Mouse (Mus musculus): ENCODE measurements around the gene Smad3. TPM values are rescaled to one million over a fixed set of nuclear protein-coding genes. Genes with fewer than 3 reads are reported as not detected.
A peak's percentile ranks its signal among the peaks of the same experiment; 100 is the strongest.

Gene Smad3
- polyA plus RNA-seq, 1 experiment: 25.5 TPM

DNA sequence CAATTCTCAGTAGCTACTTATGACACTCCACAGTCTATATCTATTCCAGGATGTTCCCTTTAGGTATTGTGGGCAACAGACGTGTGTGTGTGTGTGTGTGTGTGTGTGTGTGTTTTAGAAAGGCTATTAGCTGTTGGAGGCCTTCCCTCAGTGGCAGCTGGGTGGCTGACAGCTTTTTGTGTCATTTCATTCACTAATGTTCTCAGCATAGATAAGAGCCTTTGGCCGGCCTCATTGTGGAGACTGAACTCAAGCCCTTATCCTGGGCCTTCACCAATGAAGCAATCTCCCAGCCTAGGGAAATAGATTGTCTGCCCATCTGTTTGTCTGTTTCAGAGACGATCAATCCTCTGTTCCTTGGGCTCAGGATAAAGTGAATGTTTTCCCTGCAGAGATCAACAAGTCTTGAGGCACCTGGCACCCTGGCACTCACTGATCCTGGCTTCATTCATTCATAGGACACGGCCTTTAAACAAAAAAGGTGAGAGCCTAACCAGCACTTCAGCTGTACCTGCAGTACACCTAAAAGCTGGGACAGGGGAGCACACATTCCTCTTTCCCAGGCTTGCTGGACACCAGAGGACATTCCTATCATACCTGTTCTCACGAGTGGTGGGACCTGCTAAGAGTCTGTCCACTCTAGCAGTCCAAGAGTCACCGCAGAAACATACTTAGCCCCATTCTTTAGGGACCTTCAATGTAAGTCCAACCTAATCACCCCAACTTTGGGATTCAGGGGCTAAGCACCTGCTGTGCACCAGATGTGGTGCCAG, 52.6 kb downstream of the Smad3 start:
- H3K27me3 ChIP-seq (ENCODE audit: control insufficient read depth, insufficient read depth, insufficient read length): no peaks in the 10 kb centered on the region
- peaks cover 3% of the 10 kb centered on the region for H3K36me3 ChIP-seq (ENCODE audit: control insufficient read depth, insufficient read depth)

DNA sequence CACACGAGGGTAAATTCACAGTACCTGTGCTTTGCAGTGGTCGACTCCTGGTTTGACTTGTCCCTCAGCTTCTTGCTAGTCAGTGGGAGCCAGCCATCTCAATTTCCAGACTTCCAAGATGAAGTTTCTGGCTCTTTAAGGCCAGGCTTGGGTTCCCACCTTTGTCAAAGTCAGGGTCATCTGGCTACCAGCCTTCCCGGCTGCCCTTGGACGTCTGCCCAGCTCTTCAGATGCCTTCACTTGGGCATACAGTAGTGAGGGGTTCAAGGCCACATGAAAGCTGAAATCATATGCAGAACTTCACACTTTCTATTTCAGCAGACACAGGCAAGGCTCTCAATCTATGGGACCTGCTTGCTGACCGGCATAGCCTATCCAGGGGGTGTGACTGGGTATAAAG, 53.7 kb downstream of the Smad3 start:
- peaks cover 15% of the 10 kb centered on the region for H3K79me2 ChIP-seq (ENCODE audit: control insufficient read depth, insufficient read depth)
- no peaks in the 10 kb centered on the region for H3K27me3 ChIP-seq (ENCODE audit: control insufficient read depth, insufficient read depth, insufficient read length)
- H3K4me3 ChIP-seq: no peak overlapping the region
- peak overlapping the region; percentile 26 for H3K4me2 ChIP-seq (ENCODE audit: low read depth)
- TF ChIP-seq USF1 (IDR thresholded peaks at IDR 0.05; ENCODE audit: low read depth) (no peak), REST (IDR thresholded peaks at IDR 0.05; ENCODE audit: insufficient read depth, insufficient read length) (no peak), TCF3 (IDR thresholded peaks at IDR 0.05; ENCODE audit: insufficient read length, low read depth) (no peak), TCF12 (IDR thresholded peaks at IDR 0.05; ENCODE audit: insufficient read depth, poor library complexity, severe bottlenecking) (no peak), POLR2AphosphoS2 (IDR thresholded peaks at IDR 0.05; ENCODE audit: insufficient read length, low read depth) (no peak), MYOD1 (IDR thresholded peaks at IDR 0.05; ENCODE audit: control insufficient read depth in 1 of 3, insufficient read length in 2 of 3, low read depth in 2 of 3) (no peak), MAX (IDR thresholded peaks at IDR 0.05; ENCODE audit: low read depth) (no peak), SRF (IDR thresholded peaks at IDR 0.05; ENCODE audit: control insufficient read depth, insufficient read length, low read depth) (no peak)
- H3ac ChIP-seq (ENCODE audit: control insufficient read depth, insufficient read length): no peak overlapping the region
- no peaks in the 10 kb centered on the region for H3K36me3 ChIP-seq (ENCODE audit: control insufficient read depth, insufficient read depth)

More for the DNA sequence above, 52.6 kb downstream of the Smad3 start:
- H3ac ChIP-seq (ENCODE audit: control insufficient read depth, insufficient read length): no peak overlapping the region
- TF ChIP-seq MYOG (IDR thresholded peaks at IDR 0.05; ENCODE audit: control insufficient read depth in 1 of 3, insufficient read depth in 1 of 3, insufficient read length in 2 of 3, low read depth in 2 of 3) (peak in 1 of 3 experiments; percentile 19), POLR2AphosphoS2 (IDR thresholded peaks at IDR 0.05; ENCODE audit: insufficient read length, low read depth) (no peak), MAX (IDR thresholded peaks at IDR 0.05; ENCODE audit: low read depth) (no peak)
- peak overlapping the region; percentile 46 for H3K4me2 ChIP-seq (ENCODE audit: low read depth)
- H3K4me3 ChIP-seq: no peak overlapping the region
- peaks cover 10% of the 10 kb centered on the region for H3K79me2 ChIP-seq (ENCODE audit: control insufficient read depth, insufficient read depth)

DNA sequence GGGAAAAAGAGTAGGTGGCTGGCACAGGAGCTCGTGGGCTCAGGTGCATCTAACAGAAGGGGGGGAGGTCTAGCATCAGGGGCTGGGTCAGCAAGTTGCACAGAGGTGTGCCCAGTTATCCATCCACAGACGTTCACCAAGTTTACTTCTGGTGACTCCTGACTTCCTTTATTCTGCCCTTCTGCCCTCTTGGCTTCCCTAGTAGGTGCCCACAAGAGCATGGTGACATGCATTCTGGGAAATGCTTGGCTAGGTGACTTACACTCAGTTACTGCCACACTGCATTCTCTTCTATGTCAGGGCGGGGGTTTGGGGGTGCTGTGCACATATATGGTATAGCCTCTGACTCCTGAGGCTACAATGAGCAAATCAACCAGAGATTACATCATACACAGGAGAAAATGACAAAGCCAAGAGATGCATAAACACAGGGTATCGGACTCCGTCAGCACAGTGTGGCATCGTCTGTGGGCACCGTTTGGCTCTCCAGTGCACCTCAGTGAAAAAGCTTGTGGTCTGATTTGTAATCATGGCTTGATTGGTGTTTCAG, 54.5 kb downstream of the Smad3 start:
- Histone ChIP-seq H3ac (ENCODE audit: control insufficient read depth, insufficient read length) (no peak overlapping the region), H3K27me3 (ENCODE audit: control insufficient read depth, insufficient read depth, insufficient read length) (no peaks in the 10 kb centered on the region), H3K4me2 (ENCODE audit: low read depth) (peak overlapping the region; percentile 72), H3K36me3 (ENCODE audit: control insufficient read depth, insufficient read depth) (no peaks in the 10 kb centered on the region), H3K79me2 (ENCODE audit: control insufficient read depth, insufficient read depth) (peaks cover 13% of the 10 kb centered on the region), H3K4me3 (no peak overlapping the region)
- TF ChIP-seq POLR2A (IDR thresholded peaks at IDR 0.05; ENCODE audit: insufficient read length, low read depth): no peak
- no peak for TF ChIP-seq USF1 (IDR thresholded peaks at IDR 0.05; ENCODE audit: low read depth)
- TF ChIP-seq MYOG (IDR thresholded peaks at IDR 0.05; ENCODE audit: control insufficient read depth in 1 of 3, insufficient read depth in 1 of 3, insufficient read length in 2 of 3, low read depth in 2 of 3): no peak
- TF ChIP-seq SRF (IDR thresholded peaks at IDR 0.05; ENCODE audit: control insufficient read depth, insufficient read length, low read depth): peak; percentile 57
- TF ChIP-seq TCF12 (IDR thresholded peaks at IDR 0.05; ENCODE audit: insufficient read depth, poor library complexity, severe bottlenecking): no peak
- no peak for TF ChIP-seq E2F4 (IDR thresholded peaks at IDR 0.05; ENCODE audit: insufficient read depth)
- TF ChIP-seq TCF3 (IDR thresholded peaks at IDR 0.05; ENCODE audit: insufficient read length, low read depth): no peak
- TF ChIP-seq MYOD1 (IDR thresholded peaks at IDR 0.05; ENCODE audit: control insufficient read depth in 1 of 3, insufficient read length in 2 of 3, low read depth in 2 of 3): no peak
- no peak for TF ChIP-seq POLR2AphosphoS2 (IDR thresholded peaks at IDR 0.05; ENCODE audit: insufficient read length, low read depth)
- TF ChIP-seq REST (IDR thresholded peaks at IDR 0.05; ENCODE audit: insufficient read depth, insufficient read length): no peak
- peak; percentile 62; the same call in 1 of the 2 replicates for TF ChIP-seq CEBPB (IDR thresholded peaks at IDR 0.05; ENCODE audit: insufficient read depth, poor library complexity, severe bottlenecking)
- no peak for TF ChIP-seq MAX (IDR thresholded peaks at IDR 0.05; ENCODE audit: low read depth)

- Histone ChIP-seq H3ac (ENCODE audit: control insufficient read depth, insufficient read length) (no peak overlapping the region), H3K36me3 (ENCODE audit: control insufficient read depth, insufficient read depth) (no peaks in the 10 kb centered on the region), H3K27me3 (ENCODE audit: control insufficient read depth, insufficient read depth, insufficient read length) (no peaks in the 10 kb centered on the region), H3K79me2 (ENCODE audit: control insufficient read depth, insufficient read depth) (peaks cover 10% of the 10 kb centered on the region), H3K4me3 (no peak overlapping the region), H3K4me2 (ENCODE audit: low read depth) (peak overlapping the region; percentile 80)
- TF ChIP-seq TCF12 (IDR thresholded peaks at IDR 0.05; ENCODE audit: insufficient read depth, poor library complexity, severe bottlenecking): peak; percentile 90
- TF ChIP-seq MAX (IDR thresholded peaks at IDR 0.05; ENCODE audit: low read depth): no peak
- TF ChIP-seq MYOD1 (IDR thresholded peaks at IDR 0.05; ENCODE audit: control insufficient read depth in 1 of 3, insufficient read length in 2 of 3, low read depth in 2 of 3): peak; percentile 48 to 74 (median 65)
- TF ChIP-seq MYOG (IDR thresholded peaks at IDR 0.05; ENCODE audit: control insufficient read depth in 1 of 3, insufficient read depth in 1 of 3, insufficient read length in 2 of 3, low read depth in 2 of 3): peak; percentile 53 to 90 (median 86)
- TF ChIP-seq CEBPB (IDR thresholded peaks at IDR 0.05; ENCODE audit: insufficient read depth, poor library complexity, severe bottlenecking): peak; percentile 93
- TF ChIP-seq POLR2AphosphoS2 (IDR thresholded peaks at IDR 0.05; ENCODE audit: insufficient read length, low read depth): no peak
- no peak for TF ChIP-seq E2F4 (IDR thresholded peaks at IDR 0.05; ENCODE audit: insufficient read depth)
- no peak for TF ChIP-seq POLR2A (IDR thresholded peaks at IDR 0.05; ENCODE audit: insufficient read length, low read depth)
- peak; percentile 31 for TF ChIP-seq TCF3 (IDR thresholded peaks at IDR 0.05; ENCODE audit: insufficient read length, low read depth)
- TF ChIP-seq SRF (IDR thresholded peaks at IDR 0.05; ENCODE audit: control insufficient read depth, insufficient read length, low read depth): no peak
- TF ChIP-seq REST (IDR thresholded peaks at IDR 0.05; ENCODE audit: insufficient read depth, insufficient read length): no peak
- TF ChIP-seq USF1 (IDR thresholded peaks at IDR 0.05; ENCODE audit: low read depth): no peak
Observed at GRCm38 (mm10) chr9:63702502-63703013, 55.2 kb downstream of the Smad3 start.
